Mouse (Mus musculus): ENCODE results near the gene 2310022A10Rik. TPM values are rescaled to one million over a fixed set of nuclear protein-coding genes. Genes with fewer than 3 reads are reported as not detected.

Gene 2310022A10Rik
- polyA plus RNA-seq (2012; ENCODE audit: low replicate concordance) = 34.1 and 37.4 TPM in 2 replicates

GRCm38 (mm10) chr7:27552931-27553513 is at the start of gene 2310022A10Rik, which contains the start of gene Pld3:
Gene 2310022A10Rik, plus strand, starts transcription at chr7:27553233.
Gene Pld3, minus strand, starts transcription at chr7:27553218.

DNA sequence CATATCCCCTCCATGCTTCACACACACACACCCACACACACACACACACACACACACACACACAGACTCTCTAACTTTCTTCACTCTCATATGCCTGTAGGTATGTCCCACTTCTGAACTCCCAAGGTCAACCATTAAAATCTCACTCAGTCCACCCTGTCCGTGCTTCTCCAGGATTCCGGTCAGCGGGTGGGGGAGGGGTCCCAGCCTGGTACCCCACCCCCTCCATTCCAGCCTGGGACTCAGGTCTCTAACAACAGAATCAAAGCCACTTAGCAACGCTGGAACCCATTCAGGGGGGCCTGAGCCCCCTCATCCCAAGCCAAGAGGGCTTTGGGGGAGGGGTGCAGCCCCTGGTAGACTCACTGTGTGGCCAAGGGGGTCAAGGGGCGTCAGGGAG is 30.1 kb upstream of the 2310022A10Rik start, which contains the start of gene Hipk4:
TSS of gene Hipk4 (plus strand) at position 301 of the 400 bp plus-strand sequence.

DNA sequence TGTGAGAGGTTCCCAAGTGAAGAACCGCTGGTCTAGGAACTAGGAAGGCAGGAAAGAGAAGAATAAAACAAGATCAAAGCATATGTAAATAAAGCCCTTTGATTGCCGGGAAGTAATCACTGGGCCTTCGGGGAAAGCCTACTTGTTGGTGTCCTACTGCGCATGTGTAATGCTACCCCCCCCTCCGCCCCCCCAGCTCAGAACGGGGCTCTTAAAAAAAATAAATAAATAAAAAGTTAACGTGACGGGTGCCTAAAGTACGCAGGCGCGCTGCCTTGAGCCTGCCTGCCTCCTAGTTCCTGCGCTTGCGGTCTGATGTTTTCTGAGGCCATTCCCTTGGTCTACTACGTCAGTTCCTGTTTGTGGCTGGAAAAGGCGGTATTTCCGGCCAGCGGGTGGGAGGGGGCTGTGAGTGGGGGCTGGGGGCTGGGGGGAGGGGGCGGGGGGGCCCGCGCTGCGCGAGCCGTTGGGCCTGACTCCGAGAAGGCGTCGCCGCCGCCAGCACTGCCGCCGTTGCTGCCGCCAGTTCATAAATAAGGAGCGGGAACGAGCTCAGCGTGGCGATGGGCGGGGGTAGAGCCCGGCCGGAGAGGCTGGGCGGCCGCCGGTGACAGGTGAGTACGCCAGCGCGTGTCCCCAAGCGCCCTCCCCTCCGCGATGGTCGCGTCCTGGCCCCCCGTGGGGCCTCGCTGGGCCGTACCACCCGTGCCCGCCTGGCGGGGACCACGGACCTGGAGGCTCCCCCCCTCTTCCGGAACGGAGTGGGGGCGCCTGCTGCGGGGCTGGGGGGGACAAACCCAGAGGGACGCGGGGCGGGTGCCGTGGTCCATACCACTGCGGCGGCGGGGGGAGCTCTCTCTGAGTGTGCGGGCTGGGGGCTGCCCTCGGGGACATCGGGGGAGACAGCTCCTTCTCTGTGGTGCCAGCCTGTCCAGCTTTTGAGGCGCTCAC is 38.5 kb downstream of the 2310022A10Rik start, which contains the start of gene Akt2:
TSS of gene Akt2 (plus strand) at position 287 of the 951 bp plus-strand sequence.

Other genes starting within 250 kb of the 2310022A10Rik start
- 1.6 and 4.7 TPM in 2 replicates for gene Ltbp4, start 215.5 kb upstream of the 2310022A10Rik start, polyA plus RNA-seq (2012; ENCODE audit: low replicate concordance)
- gene Shkbp1, start 197.2 kb upstream of the 2310022A10Rik start, polyA plus RNA-seq (2012; ENCODE audit: low replicate concordance) = 259 and 317 TPM in 2 replicates
- not detected in 2 replicates for gene Gm20479, start 195.8 kb upstream of the 2310022A10Rik start, polyA plus RNA-seq (2012; ENCODE audit: low replicate concordance)
- 0.42 and 0.73 TPM in 2 replicates for gene Sptbn4, start 105.5 kb upstream of the 2310022A10Rik start, polyA plus RNA-seq (2012; ENCODE audit: low replicate concordance)
- gene Blvrb, start 105.3 kb upstream of the 2310022A10Rik start, polyA plus RNA-seq (2012; ENCODE audit: low replicate concordance) = 108 and 391 TPM in 2 replicates
- 13.7 and 44.3 TPM in 2 replicates for gene Sertad3, start 79.5 kb upstream of the 2310022A10Rik start, polyA plus RNA-seq (2012; ENCODE audit: low replicate concordance)
- 59.7 and 115 TPM in 2 replicates for gene Sertad1, start 66.3 kb upstream of the 2310022A10Rik start, polyA plus RNA-seq (2012; ENCODE audit: low replicate concordance)
- 0.80 and 1.3 TPM in 2 replicates for gene Prx, start 53.9 kb upstream of the 2310022A10Rik start, polyA plus RNA-seq (2012; ENCODE audit: low replicate concordance)
- gene Hipk4, start 30.0 kb upstream of the 2310022A10Rik start, polyA plus RNA-seq (2012; ENCODE audit: low replicate concordance) = 0.21 and 0.26 TPM in 2 replicates
- 113 and 198 TPM in 2 replicates for gene Pld3, start within 50 bp of the 2310022A10Rik start, polyA plus RNA-seq (2012; ENCODE audit: low replicate concordance)
- 55.1 and 70.8 TPM in 2 replicates for gene Akt2, start 38.3 kb downstream of the 2310022A10Rik start, polyA plus RNA-seq (2012; ENCODE audit: low replicate concordance)
- not detected in 2 replicates for gene Ttc9b, start 100.7 kb downstream of the 2310022A10Rik start, polyA plus RNA-seq (2012; ENCODE audit: low replicate concordance)
- 27.7 and 48.8 TPM in 2 replicates for gene Map3k10, start 121.4 kb downstream of the 2310022A10Rik start, polyA plus RNA-seq (2012; ENCODE audit: low replicate concordance)
- gene Zfp607b, start 136.1 kb downstream of the 2310022A10Rik start, polyA plus RNA-seq (2012; ENCODE audit: low replicate concordance) = 0.17 and 0.52 TPM in 2 replicates
- 0.22 and 1.1 TPM in 2 replicates for gene Zfp60, start 178.2 kb downstream of the 2310022A10Rik start, polyA plus RNA-seq (2012; ENCODE audit: low replicate concordance)

Measured in hematopoietic multipotent progenitor cell, adult 10-12 weeks (in vitro differentiated cells).